Mouse (Mus musculus) layer of hippocampus, adult 9-11 months (tissue): ENCODE data around the gene Vmn1r54.
A peak's percentile ranks its signal among the peaks of the same experiment; 100 is the strongest.
"Not testable (repeated sequence)": the region's sequence is repeated elsewhere in the genome, so short reads cannot be mapped to it uniquely, and the experiment has no call there.

ENCODE experiments used
- DNase-seq: peaks from one replicate; pipeline ENCODE4 v3.0.0; 2022

The Vmn1r54 gene

DNA sequence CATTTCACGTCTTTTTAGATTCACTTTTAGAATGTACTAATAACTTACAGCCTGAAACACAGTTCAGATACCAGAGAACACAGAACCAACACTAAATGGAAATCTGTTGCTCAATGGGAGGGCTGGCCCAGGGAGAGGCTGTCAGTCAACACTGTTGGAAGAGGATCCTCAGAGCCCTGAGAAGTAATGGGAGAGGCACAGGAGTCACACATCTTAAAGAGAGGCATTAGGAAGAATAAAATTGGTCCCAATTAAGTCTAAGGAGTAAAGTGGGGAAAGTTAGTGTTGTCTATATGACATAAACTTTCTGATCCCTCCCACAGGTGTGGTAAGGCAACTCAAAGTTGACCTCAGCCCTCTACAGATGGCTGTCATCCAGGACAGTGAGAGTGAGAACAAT, at the start of gene Vmn1r54:
Gene Vmn1r54 (plus strand): TSS at position 301 of the 400 bp plus-strand sequence.
- DNase-seq = no peak

DNA sequence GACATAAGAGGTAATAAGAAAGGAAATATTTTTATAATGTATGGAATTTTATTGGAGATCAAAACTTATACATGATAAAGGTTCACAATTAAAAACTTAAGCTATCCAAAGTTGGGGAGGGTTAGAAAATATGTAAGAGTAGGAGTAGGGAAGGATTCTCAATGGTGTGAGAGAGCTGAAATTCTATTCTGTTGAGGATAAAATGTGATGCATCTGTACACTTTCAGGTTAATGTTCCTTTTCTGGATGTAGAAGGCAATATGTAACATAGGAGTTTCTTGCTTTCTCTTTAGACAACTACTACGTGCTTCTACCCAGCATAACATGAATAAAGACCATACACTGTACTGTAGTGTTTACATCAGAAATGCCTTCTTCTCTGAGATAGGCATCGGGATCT, 43.6 kb upstream of the Vmn1r54 start, which contains the start of gene V1ra8:
Gene V1ra8 (plus strand): TSS at position 301 of the 400 bp plus-strand sequence.
- not testable (repeated sequence) for DNase-seq

DNA sequence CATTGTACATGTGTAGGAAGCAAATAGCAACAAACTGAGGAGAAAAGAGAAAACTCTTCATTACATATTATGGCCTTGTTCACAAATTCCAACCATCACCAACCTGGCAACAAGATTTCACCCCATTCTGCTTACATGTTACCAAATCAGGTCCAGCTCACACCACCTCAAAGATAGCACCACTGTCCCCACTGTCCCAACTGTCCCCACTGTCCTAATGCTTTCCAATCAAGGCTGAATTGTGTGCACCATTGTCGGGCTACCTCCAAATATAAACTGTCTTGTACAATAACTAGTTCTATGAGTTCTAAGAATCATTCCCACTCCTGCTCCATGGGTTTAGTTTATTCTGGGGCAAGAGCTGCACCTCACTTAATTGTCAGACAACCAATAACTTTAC, 21.8 kb upstream of the Vmn1r54 start, which contains the start of gene Vmn1r53:
Gene Vmn1r53 (minus strand): TSS at position 101 of the 400 bp plus-strand sequence.
- no peak for DNase-seq

DNA sequence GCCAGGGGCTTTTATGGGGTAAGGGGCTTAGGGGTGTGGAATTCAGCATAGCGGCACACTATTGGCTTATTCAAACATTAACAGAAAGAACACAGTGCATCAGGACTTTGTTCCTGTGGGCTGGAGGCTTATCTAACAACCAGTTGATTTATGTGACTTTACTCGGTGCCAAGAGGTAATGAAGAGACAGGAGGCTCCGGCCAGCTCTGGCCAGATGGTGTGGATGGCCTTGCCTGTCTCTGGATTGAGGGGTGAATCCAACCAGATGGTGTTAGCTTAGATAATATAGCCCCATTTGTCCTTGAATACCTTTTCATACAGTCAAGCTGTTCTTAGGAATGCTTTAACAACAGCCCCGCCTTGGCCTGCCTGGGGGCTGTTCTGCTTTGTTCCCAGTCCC, 14.0 kb upstream of the Vmn1r54 start:
- DNase-seq = not testable (repeated sequence)

DNA sequence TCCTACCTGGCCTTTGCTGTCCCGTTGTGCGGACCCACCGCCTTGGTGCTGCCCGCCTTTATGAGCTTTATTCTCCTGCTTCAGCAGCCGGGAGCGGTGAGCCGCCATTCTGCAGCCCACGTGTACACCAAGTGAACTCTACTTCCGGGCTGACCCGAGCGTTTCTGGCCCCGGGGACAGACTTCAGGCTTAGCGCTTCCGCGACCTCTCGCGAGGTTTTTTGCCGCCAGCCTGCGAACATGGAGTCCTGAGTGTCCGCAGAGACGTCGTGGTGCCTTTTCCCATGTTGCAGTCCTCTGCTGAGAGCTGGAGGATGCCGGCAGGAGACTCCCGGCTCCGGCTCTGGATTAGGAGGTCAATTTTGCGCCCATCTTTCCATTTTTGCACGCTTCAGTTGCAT, 13.4 kb upstream of the Vmn1r54 start:
- DNase-seq = no peak

DNA sequence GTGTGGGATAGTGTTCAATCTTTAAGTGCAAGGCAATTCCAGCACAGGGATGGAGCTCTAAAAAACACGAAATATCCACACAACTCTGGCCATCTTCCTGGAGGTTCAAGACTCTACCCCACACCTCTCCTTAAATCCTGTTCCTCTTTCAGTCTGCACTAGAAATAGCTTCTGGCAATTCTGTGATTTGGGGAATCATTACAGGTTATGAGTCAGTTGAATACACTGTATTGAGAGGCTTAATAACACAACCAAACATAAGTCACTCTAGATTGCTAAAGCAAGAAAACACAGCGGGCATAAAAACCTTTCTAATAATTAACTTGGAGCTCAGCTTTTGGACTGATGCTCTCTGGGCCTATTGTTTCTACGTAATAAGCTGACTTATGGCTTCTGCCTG, 2.1 kb upstream of the Vmn1r54 start:
- DNase-seq = no peak

DNA sequence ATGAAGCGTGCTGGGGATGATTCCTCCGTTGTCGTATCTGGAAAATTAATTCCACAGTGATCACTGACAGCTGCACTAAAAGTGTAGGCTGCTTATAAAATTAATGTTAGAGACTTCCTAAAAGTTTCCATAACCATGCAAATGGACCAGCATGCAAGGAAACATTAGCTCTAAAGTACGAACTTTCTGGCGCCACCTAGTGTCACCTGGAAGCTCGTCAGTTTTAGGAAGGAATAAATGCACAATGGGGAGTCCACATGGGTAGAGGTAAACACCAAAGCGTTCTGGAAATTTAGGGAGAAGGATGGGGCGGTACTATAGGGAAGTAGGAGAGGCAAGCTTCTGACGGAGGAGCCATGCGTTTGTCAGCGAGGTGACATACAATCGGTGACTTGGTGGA, 42.2 kb downstream of the Vmn1r54 start:
- peak; percentile 9 for DNase-seq

DNA sequence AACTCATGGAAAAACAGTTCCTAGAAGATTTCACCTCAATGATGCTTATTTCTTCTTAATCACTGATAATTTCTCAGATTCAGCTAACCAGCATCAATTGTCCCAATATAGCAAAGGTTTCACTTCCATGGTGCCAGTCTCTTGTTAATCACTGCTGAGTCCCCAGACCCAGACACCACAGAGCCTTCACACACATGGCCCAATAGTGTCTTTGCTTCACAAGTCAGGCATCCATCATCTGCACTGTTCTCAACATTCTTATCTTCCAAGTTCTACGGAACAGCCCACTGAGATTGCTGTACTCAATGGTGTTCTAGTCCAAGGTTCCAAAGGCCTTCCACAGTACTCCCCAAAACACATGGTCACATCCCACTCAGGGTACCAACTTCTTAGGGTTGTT, 54.8 kb downstream of the Vmn1r54 start, which contains the start of gene BC048671:
Gene BC048671 (plus strand): TSS at position 301 of the 400 bp plus-strand sequence.
- no peak for DNase-seq

DNA sequence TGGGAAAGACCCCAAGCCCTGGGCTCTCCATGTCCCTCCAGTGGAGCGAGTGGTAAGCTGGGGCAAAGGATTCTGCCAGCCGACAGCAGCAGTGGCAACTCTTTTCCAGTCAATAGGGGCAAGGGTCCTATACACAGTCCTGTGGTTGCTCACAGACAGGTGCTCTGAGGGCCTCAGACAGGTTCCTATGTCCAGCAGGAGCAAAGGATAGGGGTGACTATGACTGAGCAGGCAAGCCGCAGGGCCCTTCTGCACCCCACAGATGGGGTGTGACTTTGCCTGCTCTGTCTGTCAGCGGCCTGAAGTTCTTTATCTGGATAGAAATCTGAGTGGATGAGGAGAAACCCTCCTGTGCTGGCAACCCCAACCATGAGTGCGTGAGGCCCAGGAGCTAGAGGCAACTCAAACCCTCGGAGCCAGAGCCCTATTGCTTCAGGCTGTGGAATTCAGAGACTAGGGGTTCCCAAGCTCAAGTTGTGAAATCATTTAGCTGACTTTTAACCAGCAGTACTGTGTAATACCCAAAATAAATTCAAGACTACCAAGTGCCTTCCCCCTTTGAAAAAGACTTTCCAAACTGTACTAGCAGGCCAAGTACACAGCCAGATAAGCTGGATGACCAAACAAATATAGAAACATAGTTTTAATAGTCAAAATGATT, 60.3 kb downstream of the Vmn1r54 start:
- DNase-seq = no peak

DNA sequence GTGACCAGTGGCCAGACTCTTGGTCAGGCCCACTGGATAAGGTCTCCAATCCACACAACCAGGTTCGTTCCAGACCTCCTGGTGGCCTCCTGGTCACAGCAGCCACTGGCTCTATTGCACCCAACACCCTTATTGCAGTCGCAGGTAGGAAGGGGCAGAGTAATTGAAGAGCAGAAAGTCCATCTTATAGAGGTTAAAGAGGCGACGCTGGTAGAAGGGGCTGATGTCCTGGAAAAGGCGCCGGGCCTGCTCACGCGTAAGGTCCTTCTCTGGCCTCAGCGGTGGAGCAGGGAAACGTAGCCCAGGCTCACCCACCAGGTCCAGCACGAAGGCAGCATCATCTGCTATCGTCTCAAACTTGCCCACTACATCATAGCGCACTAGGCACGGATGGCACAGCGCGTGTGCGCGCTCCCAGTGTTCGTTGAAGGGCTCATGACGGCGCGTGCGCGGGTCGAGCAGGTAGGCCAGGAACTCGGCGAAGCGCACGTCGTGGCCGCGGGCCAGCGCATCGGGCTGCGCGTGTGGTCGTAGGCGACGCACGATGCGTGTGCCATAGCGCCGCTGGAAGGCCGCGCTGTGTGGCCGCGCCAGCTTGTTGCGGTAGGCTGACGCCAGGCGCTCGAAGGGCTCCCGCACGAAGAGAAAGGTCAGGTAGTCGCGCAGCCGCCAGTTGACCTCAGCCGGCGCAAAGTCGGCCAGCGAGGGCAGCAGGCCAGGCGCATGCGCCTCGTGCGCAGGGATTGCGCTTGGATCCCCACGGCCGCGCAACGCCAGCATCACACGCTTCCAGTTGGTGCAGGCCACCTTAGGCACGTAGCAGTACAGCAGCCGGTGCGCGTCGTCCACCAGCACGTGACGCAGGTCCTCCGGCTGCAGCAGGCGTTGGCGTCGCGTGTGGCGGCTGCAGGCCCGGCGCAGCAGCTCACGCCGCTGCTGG, 63.0 kb downstream of the Vmn1r54 start:
- DNase-seq = no peak

DNA sequence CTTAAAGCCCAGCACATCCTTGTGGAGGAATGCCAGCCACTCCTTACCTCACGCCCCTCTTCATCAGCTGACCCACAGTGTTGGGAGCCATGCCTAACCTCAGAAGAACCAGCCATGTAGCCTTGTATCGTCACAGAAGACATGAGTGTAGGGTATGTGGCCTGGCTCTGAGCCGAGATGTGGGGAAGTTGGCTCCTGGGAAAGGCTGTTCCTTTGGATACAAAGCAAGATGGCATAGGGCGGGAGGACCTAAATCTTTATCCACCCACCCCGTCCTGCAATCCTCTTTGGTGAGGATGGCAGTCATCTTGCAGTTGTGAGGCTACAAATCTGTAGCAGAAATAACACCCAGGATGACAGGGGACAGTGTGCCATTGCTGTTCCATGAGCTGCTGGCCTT, 69.9 kb downstream of the Vmn1r54 start:
- no peak for DNase-seq

DNA sequence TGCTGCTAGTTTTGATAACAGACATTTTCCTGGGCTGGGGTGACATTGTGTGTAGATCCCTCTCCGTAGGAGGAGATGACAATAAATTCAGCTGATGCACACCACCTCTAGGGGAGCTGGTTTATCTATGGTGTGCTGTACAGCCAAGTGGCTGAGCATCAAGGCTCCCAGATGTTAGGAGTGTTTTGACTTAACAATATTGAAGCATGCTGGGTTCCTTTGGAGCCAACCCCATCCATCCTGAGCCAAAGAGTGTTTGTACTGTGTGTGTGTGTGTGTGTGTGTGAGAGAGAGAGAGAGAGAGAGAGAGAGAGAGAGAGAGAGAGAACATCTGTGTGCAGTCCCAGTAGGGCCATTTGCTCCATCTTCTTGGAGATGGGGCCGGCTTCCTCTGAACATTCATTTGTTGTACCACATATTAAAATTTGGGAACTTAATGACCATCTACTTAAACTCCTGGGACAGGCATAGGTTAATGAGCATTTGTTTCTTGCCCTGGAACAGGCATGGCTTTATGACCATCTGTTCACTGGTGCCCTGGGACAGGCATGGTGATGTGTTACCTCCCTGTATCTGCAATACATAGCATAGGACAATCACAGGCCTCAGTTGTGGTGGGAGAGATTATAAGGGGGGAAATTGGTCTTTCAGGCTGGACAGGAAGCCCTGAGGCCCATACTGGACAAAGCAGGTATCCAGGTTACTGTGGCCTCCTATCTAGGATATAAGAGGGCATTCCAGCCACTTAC, 71.6 kb downstream of the Vmn1r54 start:
- DNase-seq = no peak

DNA sequence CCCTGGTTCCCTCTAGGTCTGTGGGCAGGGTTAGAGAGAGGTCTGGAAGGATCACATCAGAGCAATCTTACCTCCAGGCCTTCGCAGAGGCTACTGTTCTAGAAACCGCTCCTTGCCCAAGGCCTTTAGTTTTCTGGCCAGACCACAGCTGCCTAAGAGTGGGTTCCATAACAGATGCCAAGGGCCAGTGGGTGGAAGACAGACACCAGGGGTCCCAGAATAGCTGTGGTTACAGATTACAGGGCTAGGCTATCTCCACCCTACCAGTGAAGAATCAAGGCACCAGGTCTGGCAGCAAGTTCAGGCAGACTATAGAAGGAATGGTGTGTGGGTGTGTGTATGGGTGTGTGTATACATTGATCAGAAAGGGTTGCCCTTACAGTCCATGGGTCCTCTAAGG, 72.9 kb downstream of the Vmn1r54 start:
- DNase-seq = no peak

DNA sequence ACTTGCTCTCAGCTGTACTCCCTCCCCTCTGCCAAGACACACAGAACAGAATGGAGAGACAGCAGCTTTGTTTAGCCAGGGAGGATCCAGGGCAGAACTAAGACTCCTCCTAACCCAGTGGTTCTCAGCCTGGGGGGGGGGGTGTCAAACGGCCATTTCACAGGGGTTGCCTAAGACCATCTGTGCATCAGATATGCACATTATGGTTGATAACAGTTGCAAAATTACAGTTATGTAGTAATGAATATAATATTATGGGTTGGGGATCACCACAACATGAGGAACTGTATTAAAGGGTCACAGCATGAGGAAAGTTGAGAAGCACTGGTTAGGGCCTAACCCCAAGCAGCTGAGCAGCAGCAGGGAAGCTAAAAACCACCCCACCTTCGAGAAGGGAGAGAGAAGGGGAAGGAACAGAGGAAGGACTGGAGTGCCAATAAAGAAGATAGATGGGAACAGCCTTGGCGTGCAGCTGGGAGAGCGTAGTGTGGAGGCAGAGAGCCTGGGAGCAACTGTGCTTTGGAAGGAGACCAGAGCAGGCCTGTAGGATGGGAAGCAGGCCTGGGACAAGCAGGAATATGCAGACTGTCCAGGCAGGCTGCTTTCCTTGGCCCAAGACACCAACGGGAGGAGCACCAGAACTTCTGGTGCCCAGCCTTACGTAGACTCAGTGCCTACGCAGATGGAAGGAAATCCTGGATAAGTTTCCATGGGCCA, 73.5 kb downstream of the Vmn1r54 start:
- peak; percentile 20 for DNase-seq

DNA sequence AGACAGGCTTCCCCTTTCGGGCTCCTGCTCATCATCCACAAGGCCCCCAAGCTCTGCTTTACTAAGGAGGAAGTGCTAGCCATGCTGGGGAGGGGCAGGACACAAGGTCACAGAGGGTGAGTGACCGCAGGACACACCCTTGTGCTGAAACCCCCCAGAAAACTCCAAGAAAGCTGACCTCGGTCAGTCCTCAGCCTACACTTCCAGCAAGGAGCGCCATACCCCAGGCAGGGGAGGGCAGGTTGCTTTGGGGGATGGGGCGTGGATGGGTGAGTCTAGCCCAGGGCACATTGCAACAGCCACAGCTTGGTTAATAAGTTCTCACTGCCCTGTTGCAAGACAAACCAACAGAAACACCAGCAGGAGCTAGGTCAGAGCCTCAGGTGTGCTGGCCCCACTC, 74.3 kb downstream of the Vmn1r54 start:
- DNase-seq = no peak
